Mouse (Mus musculus) MEL (cell line): ENCODE data around the gene Palld.

Experiments used
- CTCF ChIP-seq, 3 experiments: IDR thresholded peaks in 2 of 3; conservative IDR thresholded peaks in 1 of 3; 2 replicates each; pipeline ENCODE4 v1.5.1; 2011 to 2012; ENCODE audit warnings: low read length in 3 of 3, low read depth in 2 of 3, mild to moderate bottlenecking in 2 of 3, improper control_type of control experiment in 1 of 3, inconsistent platforms in 1 of 3, mixed read lengths in 1 of 3, moderate library complexity in 1 of 3; ENCODE audit not compliant: control insufficient read depth in 1 of 3, insufficient read depth in 1 of 3, poor library complexity in 1 of 3, severe bottlenecking in 1 of 3
- EP300 ChIP-seq, 2 experiments: IDR thresholded peaks; 2 replicates each; pipeline ENCODE4 v1.6.1; 2011; ENCODE audit warnings: improper control_type of control experiment in 2 of 2, low read length in 2 of 2, low read depth in 1 of 2, mild to moderate bottlenecking in 1 of 2
- MXI1 ChIP-seq: IDR thresholded peaks from 2 replicates; pipeline ENCODE4 v1.6.1; 2011; ENCODE audit warnings: mild to moderate bottlenecking, low read depth, low read length, improper control_type of control experiment
- POLR2A ChIP-seq, 2 experiments: IDR thresholded peaks; 2 replicates each; pipeline ENCODE4 v1.6.1; 2011 to 2012; ENCODE audit warnings: low read length in 2 of 2, mild to moderate bottlenecking in 2 of 2, control low read depth in 1 of 2, improper control_type of control experiment in 1 of 2, low read depth in 1 of 2, moderate library complexity in 1 of 2; ENCODE audit not compliant: control insufficient read depth in 1 of 2, insufficient read depth in 1 of 2, poor library complexity in 1 of 2
- POLR2AphosphoS2 ChIP-seq: IDR thresholded peaks from 2 replicates; pipeline ENCODE4 v1.6.1; 2011; ENCODE audit warnings: low read length, improper control_type of control experiment
- TBP ChIP-seq: IDR thresholded peaks from 2 replicates; pipeline ENCODE4 v1.8.0; 2011; ENCODE audit warnings: low read depth, low read length, improper control_type of control experiment
- TCF12 ChIP-seq: IDR thresholded peaks from 2 replicates; pipeline ENCODE4 v1.6.1; 2014; ENCODE audit warnings: low read depth, mild to moderate bottlenecking, inconsistent platforms, low read length, improper control_type of control experiment, moderate library complexity

- no peak for TF ChIP-seq MXI1
- TF ChIP-seq POLR2A (IDR thresholded peaks at IDR 0.05; ENCODE audit: control insufficient read depth in 1 of 2, insufficient read depth in 1 of 2, low read depth in 1 of 2, low read length in 2 of 2, poor library complexity in 1 of 2): no peak
- TF ChIP-seq CTCF (IDR thresholded peaks at IDR 0.05 in 2 of 3, conservative IDR thresholded peaks at IDR 0.05 in 1 of 3; ENCODE audit: control insufficient read depth in 1 of 3, insufficient read depth in 1 of 3, low read depth in 2 of 3, low read length in 3 of 3, poor library complexity in 1 of 3, severe bottlenecking in 1 of 3): no peak
- TF ChIP-seq TBP: no peak
- no peak for TF ChIP-seq POLR2AphosphoS2
- no peak for TF ChIP-seq TCF12
- no peak for TF ChIP-seq EP300 (IDR thresholded peaks at IDR 0.05; ENCODE audit: low read depth in 1 of 2, low read length in 2 of 2)
Measured at GRCm38 (mm10) chr8:61708586-61709305, 193.7 kb downstream of the Palld start.
